Mouse (Mus musculus) heart, embryonic 11.5 days (tissue): ENCODE results near the gene Smarcb1. TPM values are rescaled to one million over a fixed set of nuclear protein-coding genes. Genes with fewer than 3 reads are reported as not detected.
"Not testable (repeated sequence)": the region's sequence is repeated elsewhere in the genome, so short reads cannot be mapped to it uniquely, and the experiment has no call there.

Source experiments
- ATAC-seq: fragments of 200-750 bp; cut with Nextera tagmentation; replicated peaks from 2 replicates; pipeline ENCODE4 v1.8.0; 2017; ENCODE audit warnings: moderate library complexity; ENCODE audit not compliant: insufficient number of reproducible peaks, low FRiP score, low TSS enrichment
- H3K27ac ChIP-seq: fragments of 300-500 bp; sonication (generic); 2 replicates; pipeline ENCODE4 v1.5.1; 2014; ENCODE audit warnings: mild to moderate bottlenecking, low read depth, low read length
- H3K27me3 ChIP-seq: fragments of 300-500 bp; sonication (generic); 2 replicates; pipeline ENCODE4 v1.6.1; 2014; ENCODE audit warnings: mild to moderate bottlenecking, low read length, mixed read lengths; ENCODE audit not compliant: control insufficient read depth, insufficient read depth
- H3K36me3 ChIP-seq: fragments of 300-500 bp; sonication (generic); 2 replicates; pipeline ENCODE4 v1.6.1; 2014; ENCODE audit warnings: mild to moderate bottlenecking, low read length, moderate library complexity, mixed read lengths; ENCODE audit not compliant: control insufficient read depth, insufficient read depth
- H3K4me1 ChIP-seq: fragments of 300-500 bp; sonication (generic); 2 replicates; pipeline ENCODE4 v1.6.1; 2014; ENCODE audit warnings: low read length; ENCODE audit not compliant: control insufficient read depth, insufficient read depth
- H3K4me2 ChIP-seq: fragments of 300-500 bp; sonication (generic); 2 replicates; pipeline ENCODE4 v1.6.1; 2014; ENCODE audit warnings: mild to moderate bottlenecking, moderate library complexity
- H3K4me3 ChIP-seq: fragments of 300-500 bp; sonication (generic); 2 replicates; pipeline ENCODE4 v1.5.1; 2014; ENCODE audit warnings: low read depth, low read length
- H3K9ac ChIP-seq: fragments of 300-500 bp; sonication (generic); 2 replicates; pipeline ENCODE4 v1.6.1; 2014; ENCODE audit warnings: mild to moderate bottlenecking, low read depth, low read length, moderate library complexity
- H3K9me3 ChIP-seq: fragments of 300-500 bp; sonication (generic); replicated peaks from 2 replicates; pipeline ENCODE4 v1.6.1; 2016; ENCODE audit warnings: low read length; ENCODE audit not compliant: control insufficient read depth
- WGBS: fragments of 180-500 bp; shearing (Covaris S2); extraction: QIAGEN DNeasy Blood & Tissue Kit; methylation state at CpG from one replicate; pipeline ENCODE4 v1.1.7; 2014; ENCODE audit not compliant: insufficient replicate concordance; 5-methylcytosine and 5-hydroxymethylcytosine counted together
- polyA plus RNA-seq: library from polyadenylated mRNA; unstranded; fragments of >200 nt; fragmentation: Nextera tagmentation; extraction: Ambion mirVana; gene quantifications from 2 replicates; pipeline ENCODE4 v1.2.1, GENCODE M21; 2014

Gene Smarcb1
- polyA plus RNA-seq, 1 experiment from 2014 or later: 139 TPM

DNA sequence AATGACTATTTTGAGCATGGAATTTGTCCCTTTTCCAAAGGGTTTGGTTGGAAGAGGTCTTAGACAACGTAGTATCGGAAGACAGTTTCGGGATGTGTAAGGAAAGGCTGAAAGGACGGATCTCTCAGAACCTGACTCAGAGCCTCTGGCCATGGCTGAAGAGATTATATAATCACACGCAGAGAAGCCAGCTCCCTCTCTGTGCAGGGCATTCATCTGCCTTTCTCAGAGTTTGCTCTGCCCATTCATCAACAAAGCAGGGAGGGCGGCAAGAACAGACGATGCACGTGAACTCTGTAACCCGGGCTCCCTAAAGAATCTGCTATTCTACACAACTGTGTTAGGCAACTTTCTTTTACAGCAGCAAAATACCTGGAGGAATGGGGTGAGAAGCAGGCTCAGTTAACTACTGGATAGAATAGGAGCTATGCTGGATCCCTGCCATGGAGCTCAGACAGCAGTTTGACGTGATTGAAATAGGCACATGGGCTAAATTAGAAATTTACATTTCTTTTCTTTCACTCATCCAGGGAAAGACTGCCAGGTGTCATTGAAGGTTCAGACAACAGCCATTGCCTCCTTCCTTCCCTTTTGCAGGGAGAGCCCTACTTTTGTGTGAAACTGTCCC is 47.8 kb downstream of the Smarcb1 start:
- H3K4me2 ChIP-seq: peak overlapping the region; percentile 79
- H3K9me3 ChIP-seq: no peaks in the 10 kb centered on the region
- peak overlapping the region; percentile 71 for H3K9ac ChIP-seq
- ATAC-seq: no peak
- peak overlapping the region; percentile 27; the same call in 1 of the 2 replicates for H3K4me3 ChIP-seq
- H3K27me3 ChIP-seq: no peaks in the 10 kb centered on the region
- H3K27ac ChIP-seq: peak overlapping the region; percentile 42; the same call in 1 of the 2 replicates
- WGBS: 39% methylated on average over 10 of the region's 10 CpGs
- no peaks in the 10 kb centered on the region for H3K36me3 ChIP-seq
- H3K4me1 ChIP-seq: peaks cover 12% of the 10 kb centered on the region

DNA sequence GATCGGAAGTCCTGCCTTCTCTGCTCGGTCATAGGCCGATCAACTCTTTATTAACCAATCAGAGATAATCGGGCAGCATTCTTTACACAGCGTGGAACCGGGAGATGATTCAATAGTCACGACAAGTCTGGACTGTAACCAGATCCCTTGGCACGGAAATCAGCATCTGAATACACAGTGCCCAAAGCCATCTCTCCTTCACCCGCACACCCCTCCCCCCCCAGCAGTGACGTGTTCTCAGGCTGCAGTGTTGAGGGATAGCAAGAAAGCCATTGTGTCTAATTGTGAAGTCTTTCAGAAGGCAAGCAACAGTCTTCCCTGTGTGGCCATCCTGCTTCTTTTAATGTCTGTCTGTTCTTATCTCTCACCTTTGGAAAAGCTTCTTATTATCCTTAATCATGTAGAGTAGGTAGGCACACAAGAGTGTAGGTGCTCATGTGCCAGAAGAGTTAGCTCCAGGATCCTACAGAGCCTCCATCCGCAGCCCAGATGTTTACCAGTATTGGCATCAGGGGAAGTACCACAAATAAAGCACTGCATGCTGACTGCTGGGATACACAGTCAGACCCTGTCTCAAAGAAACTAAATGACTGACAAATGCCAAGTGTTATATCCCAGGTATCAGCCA is 48.4 kb downstream of the Smarcb1 start:
- no peaks in the 10 kb centered on the region for H3K27me3 ChIP-seq
- ATAC-seq: peak; percentile 86
- no peaks in the 10 kb centered on the region for H3K9me3 ChIP-seq
- peak overlapping the region; percentile 71 for H3K9ac ChIP-seq
- peak overlapping the region; percentile 79 for H3K4me2 ChIP-seq
- peak overlapping the region; percentile 42; the same call in 1 of the 2 replicates for H3K27ac ChIP-seq
- WGBS: 3% methylated on average over 11 of the region's 11 CpGs
- H3K4me1 ChIP-seq: peaks cover 12% of the 10 kb centered on the region
- no peaks in the 10 kb centered on the region for H3K36me3 ChIP-seq
- peak overlapping the region; percentile 27 for H3K4me3 ChIP-seq

DNA sequence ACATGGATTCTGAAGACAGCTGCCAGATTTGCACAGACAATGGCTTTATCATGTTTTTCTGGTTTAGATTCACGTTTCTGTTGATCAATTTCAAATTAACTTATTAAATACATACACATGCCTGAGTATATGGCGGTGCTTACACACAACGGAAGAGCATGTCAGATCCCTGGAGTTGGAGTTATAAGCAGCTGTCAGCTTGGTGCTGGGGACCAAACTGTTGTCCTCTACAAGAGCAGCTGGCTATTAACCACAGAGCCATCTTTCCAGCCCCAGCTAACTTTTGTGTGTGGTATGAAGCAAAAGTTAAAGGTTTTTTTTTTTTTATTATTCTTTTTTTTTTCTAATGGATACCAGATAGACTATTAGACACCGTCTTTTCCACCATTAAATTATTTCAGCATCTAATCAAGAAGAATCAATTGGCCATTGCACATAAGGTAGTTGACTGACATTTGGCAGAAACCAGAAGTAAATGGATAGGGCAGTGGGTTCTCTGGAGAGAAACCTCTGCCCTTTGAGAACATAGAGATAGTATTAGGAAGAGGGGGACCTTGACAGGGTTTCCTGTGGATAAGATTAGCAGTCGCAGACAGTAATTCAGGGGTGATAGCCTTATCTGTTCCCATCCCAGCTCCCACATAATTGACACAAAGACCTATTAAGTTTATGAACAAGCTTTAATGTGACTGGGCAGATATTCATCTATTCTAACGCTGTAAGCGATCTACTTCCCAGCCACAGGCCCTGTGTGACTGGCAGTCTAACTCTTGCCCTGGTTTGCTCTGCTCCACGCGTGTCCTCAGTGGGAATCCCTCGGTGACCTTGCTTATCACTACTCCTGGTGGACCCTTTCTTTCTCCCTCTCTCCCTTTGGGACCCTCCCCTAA is 49.1 kb downstream of the Smarcb1 start:
- 32% methylated on average over 10 of the region's 10 CpGs for WGBS
- peak overlapping the region; percentile 27 for H3K4me3 ChIP-seq
- H3K27ac ChIP-seq: peak overlapping the region; percentile 23
- H3K9ac ChIP-seq: peak overlapping the region; percentile 71
- H3K4me1 ChIP-seq: peaks cover 12% of the 10 kb centered on the region
- peak overlapping the region; percentile 79 for H3K4me2 ChIP-seq
- H3K36me3 ChIP-seq: no peaks in the 10 kb centered on the region
- H3K27me3 ChIP-seq: no peaks in the 10 kb centered on the region
- ATAC-seq: no peak
- no peaks in the 10 kb centered on the region for H3K9me3 ChIP-seq

DNA sequence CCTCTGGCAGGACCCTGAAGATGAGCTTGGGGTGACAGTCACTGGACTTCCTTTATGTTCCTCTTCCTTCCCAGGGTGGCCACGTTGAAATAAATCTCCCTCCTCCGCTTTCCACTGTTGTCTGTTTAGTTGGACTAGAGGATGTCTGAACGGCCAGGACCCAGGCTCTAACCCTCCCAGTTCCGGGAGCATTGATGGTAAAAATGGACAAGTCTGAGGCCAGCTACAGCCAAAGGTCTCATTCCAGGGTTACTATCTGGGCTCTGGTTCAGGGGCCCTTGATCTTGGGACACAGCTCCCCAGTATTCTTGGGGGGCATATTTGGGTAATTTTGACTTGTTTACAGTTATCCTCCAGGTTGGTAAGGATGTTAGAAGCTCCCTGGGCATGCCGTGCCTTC is 59.8 kb downstream of the Smarcb1 start:
- H3K27me3 ChIP-seq: no peaks in the 10 kb centered on the region
- no peak overlapping the region for H3K27ac ChIP-seq
- no peak overlapping the region for H3K4me2 ChIP-seq
- peaks cover 26% of the 10 kb centered on the region for H3K4me1 ChIP-seq
- H3K9me3 ChIP-seq: no peaks in the 10 kb centered on the region
- H3K9ac ChIP-seq: no peak overlapping the region
- no peak overlapping the region for H3K4me3 ChIP-seq
- H3K36me3 ChIP-seq: peaks cover 7% of the 10 kb centered on the region
- 75% methylated on average over 5 of the region's 5 CpGs for WGBS
- no peak for ATAC-seq

DNA sequence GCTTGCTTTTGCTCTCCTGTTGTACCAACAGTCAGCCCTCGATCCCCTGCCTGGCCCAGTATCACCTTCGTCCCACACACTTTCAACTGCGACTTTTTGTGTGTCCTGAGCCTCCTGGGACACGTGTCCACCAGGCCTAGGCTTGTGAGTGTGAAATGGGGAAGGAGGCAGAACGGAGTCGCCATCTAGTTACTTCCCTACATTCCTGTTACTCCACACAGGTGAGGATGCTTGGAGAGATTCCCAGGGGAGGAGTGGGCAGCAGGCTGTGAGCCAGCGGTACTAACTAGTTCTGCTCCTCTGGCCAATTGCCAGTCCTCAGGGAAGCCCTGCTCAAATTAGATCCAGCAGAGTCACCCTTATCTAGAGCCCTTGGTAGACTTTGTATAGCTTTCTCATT is 60.7 kb downstream of the Smarcb1 start:
- ATAC-seq: 0 out of 2 replicates have a peak, but pooled peaks have one; percentile 16
- Histone ChIP-seq H3K4me3 (no peak overlapping the region; the same call in 1 of the 2 replicates), H3K36me3 (peaks cover 7% of the 10 kb centered on the region), H3K9ac (no peak overlapping the region), H3K27ac (peak overlapping the region; percentile 96), H3K4me2 (peak overlapping the region; percentile 88), H3K4me1 (peaks cover 26% of the 10 kb centered on the region), H3K9me3 (no peaks in the 10 kb centered on the region), H3K27me3 (no peaks in the 10 kb centered on the region)
- 26% methylated on average over 7 of the region's 7 CpGs for WGBS

DNA sequence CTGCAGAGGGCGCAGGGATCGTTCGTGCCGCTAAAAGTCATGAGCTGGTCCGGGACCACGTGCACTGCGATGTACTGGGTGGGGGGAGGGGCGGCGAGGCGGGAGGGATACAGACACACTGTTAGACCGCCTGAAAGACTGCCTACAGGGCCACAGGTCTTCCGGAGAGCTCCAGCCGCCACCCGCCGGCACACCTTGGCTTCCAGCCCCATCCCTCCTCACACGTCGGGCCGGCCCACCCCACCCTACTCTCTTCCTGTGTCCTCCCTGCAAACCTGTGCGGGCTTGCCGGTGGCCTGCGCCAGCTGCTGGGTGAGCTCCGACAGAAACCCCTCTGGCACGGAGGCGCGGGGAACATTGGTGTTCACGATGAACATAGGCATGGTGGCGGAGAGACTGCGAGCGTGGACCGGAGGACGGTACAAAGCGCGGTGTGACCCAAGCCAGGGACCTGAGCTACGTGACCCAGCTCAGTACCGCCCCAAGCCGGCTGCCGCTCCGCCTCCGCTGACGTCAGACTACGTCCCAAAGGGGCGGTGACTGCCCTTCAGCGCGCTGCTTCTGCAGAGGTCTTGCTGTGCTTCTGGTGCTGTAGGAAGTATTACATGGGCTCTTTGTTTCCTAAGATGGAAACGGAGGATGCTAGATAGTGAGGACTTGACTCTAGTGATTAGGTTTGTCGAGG is 61.5 kb downstream of the Smarcb1 start, which contains the start of gene Mif:
Mif (minus strand) TSS at position 455 of the 685 bp plus-strand sequence.
- H3K4me2 ChIP-seq: peak within 1 kb of the TSS; percentile 88
- not testable (repeated sequence) for H3K36me3 ChIP-seq, H3K9me3 ChIP-seq, H3K27me3 ChIP-seq
- peaks cover 26% of the 10 kb centered on the region for H3K4me1 ChIP-seq
- under 1% methylated on average over 38 of the region's 46 CpGs for WGBS
- H3K9ac ChIP-seq: peak within 1 kb of the TSS; percentile 94
- H3K27ac ChIP-seq: peak within 1 kb of the TSS; percentile 96
- H3K4me3 ChIP-seq: peak within 1 kb of the TSS; percentile 74
- peak; percentile 93 for ATAC-seq

DNA sequence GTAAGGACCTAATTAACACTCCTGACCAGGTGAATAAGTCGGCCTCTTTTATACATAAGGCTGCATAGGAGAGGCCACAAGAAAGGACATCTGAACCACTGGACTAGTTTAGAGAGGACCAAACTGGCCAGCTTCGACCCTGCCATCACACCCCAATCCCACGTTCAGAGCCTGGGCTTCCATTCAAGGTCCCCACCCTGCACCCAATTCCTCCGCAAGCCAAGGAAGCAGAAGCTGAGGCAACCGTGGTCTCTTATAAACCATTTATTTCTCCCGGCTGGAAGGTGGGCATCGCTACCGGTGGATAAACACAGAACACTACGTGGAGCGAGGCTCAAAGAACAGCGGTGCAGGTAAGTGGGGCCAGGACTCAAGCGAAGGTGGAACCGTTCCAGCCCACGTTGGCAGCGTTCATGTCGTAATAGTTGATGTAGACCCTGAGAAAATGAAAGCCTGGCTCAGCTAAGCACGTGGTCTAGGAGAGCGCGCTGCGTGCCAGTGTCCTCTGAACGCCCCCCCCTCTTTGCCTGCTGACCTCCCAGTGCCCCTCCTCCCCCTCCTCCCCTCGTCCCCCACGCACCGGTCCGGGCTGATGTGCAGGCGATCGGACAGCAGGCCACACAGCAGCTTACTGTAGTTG is 62.2 kb downstream of the Smarcb1 start:
- Histone ChIP-seq H3K9ac (peak overlapping the region; percentile 94), H3K9me3 (no peaks in the 10 kb centered on the region), H3K27ac (peak overlapping the region; percentile 96; the same call in 1 of the 2 replicates), H3K4me2 (peak overlapping the region; percentile 88), H3K4me3 (peak overlapping the region; percentile 74), H3K36me3 (peaks cover 7% of the 10 kb centered on the region), H3K27me3 (no peaks in the 10 kb centered on the region), H3K4me1 (peaks cover 26% of the 10 kb centered on the region)
- ATAC-seq: peak; percentile 65
- WGBS: 2% methylated on average over 26 of the region's 27 CpGs
